Mouse (Mus musculus) neutrophil, adult 83 days (primary cell): ENCODE data around the gene Olfr874. TPM values are rescaled to one million over a fixed set of nuclear protein-coding genes. Genes with fewer than 3 reads are reported as not detected.

Source experiments
- total RNA-seq, 2 experiments: library from RNA; stranded (reverse); gene quantifications; one replicate each; pipeline ENCODE4 v1.2.4; 2023

Gene Olfr874
- not detected for total RNA-seq

DNA sequence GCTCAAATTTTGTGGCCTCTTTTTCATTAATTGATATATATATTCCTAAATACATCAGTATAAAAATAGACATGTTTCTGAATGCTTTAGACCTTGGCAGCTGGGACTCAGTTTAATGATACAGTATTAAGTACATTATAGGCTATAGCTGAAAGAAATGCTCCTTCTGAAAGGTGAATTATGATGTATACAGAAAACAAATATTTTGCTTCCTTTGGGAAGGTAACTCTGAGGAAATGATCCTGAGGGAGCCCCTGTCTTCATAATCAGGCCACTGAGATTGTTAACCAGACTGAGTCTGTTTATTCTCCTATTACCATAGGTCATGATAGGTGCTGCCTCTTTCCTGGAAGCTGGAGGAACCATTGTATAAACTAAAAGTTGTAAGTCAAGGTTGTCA, at the start of gene Olfr874:
Gene Olfr874 (plus strand): TSS at position 301 of the 400 bp plus-strand sequence.

DNA sequence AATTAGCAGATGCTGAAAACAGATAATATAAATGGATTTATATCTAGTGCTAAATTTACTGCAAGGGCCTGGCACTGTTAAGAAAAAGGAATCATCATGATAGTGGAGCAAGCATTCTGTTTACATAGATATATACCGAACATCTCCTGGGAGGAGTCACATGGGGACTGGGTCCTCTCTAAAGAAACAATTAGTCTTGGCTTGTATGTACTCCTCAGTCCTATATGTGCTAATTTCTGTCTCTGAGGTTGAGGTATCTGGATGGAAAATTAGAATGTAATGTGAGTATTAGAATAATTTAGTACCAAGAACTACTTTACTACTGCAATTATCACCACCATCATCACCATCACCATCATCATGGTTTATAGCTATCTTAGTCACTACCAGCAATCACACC, 28.8 kb upstream of the Olfr874 start, which contains the start of gene Olfr160:
Gene Olfr160 (minus strand): TSS at position 101 of the 400 bp plus-strand sequence.

GRCm38 (mm10) chr9:37771759-37772158, 26.9 kb downstream of the Olfr874 start, which contains the start of gene Olfr875:
Gene Olfr875 (plus strand): TSS chr9:37771857.

Other genes starting within 250 kb of the Olfr874 start
- gene Esam, start 217.0 kb upstream of the Olfr874 start, total RNA-seq, result under 1 TPM; 0.24 to 0.42 TPM
- not detected for gene Vsig2, start 205.9 kb upstream of the Olfr874 start, total RNA-seq
- 1 to 10 TPM; 1.5 TPM for gene Nrgn, start 192.2 kb upstream of the Olfr874 start, total RNA-seq
- 1 to 10 TPM; 6.0 to 6.1 TPM for gene Siae, start 189.4 kb upstream of the Olfr874 start, total RNA-seq
- 1 to 10 TPM in 1 of 2 experiments, not detected in 1; 1.0 TPM for gene Spa17, start 131.4 kb upstream of the Olfr874 start, total RNA-seq
- 10 to 100 TPM; 42.1 to 49.6 TPM for gene Tbrg1, start 87.8 kb upstream of the Olfr874 start, total RNA-seq
- not detected for gene Panx3, start 75.9 kb upstream of the Olfr874 start, total RNA-seq
- not detected for gene Olfr160, start 28.9 kb upstream of the Olfr874 start, total RNA-seq
- gene Olfr875, start 26.8 kb downstream of the Olfr874 start, total RNA-seq, result not detected
- gene Olfr876, start 57.9 kb downstream of the Olfr874 start, total RNA-seq, result not detected
- gene Olfr877, start 109.2 kb downstream of the Olfr874 start, total RNA-seq, result not detected
- not detected for gene Olfr145, start 151.6 kb downstream of the Olfr874 start, total RNA-seq
- not detected for gene Olfr878, start 172.7 kb downstream of the Olfr874 start, total RNA-seq
- not detected for gene Olfr881, start 246.7 kb downstream of the Olfr874 start, total RNA-seq